Mouse (Mus musculus): ENCODE measurements at regions not wholly inside any gene's neighbourhood (a gene's known extent, or its start where the extent isn't known, plus 50 kb on each side); places are given as distances from the start of the nearest gene placed in this dataset.

- no peak for ATAC-seq (replicated peaks in 1 of 2; ENCODE audit: insufficient read depth in 1 of 2, low FRiP score in 2 of 2, low TSS enrichment in 1 of 2, low read depth in 1 of 2, poor library complexity in 2 of 2, severe bottlenecking in 2 of 2)
Measured at GRCm38 (mm10) chr4:8381408-8382124, 142.7 kb upstream of the Car8 start.

DNA sequence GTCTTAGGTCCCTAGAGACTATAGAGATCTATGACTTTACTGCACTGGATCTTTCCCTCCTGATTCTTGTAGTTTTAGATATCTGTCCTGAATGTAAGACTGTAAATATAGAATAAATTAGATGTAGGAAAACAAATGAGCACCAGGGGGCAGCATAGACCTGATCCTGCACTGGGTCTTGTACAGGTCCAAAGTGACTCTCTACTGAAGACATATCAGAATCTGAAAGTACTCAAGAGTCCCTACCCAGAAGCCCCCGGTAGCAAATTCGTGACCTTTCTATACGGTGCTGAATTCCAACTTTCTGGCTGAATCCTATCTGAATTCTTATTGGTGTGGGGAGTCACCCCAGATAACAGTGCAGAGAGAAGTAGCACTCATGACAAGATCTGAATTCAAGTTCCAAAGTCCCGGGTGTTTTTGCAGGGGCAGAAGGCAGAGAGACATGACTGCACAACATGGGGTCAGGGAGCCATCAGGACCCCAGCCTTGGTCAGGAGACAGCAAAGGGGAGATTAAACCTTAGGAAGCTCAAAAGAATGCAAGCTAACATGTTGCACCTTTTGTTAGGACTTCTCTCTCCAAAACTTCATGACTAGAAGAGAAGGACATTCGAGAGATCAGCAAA is 142.0 kb upstream of the Car8 start:
- ATAC-seq (replicated peaks in 1 of 2; ENCODE audit: insufficient read depth in 1 of 2, low FRiP score in 2 of 2, low TSS enrichment in 1 of 2, low read depth in 1 of 2, poor library complexity in 2 of 2, severe bottlenecking in 2 of 2): peak; percentile 46 to 62; a peak in 2 of 4 replicates

GRCm38 (mm10) chr4:8374737-8375489 is 136.1 kb upstream of the Car8 start:
- no peak for ATAC-seq (replicated peaks in 1 of 2; ENCODE audit: insufficient read depth in 1 of 2, low FRiP score in 2 of 2, low TSS enrichment in 1 of 2, low read depth in 1 of 2, poor library complexity in 2 of 2, severe bottlenecking in 2 of 2)

- no peak for ATAC-seq (replicated peaks in 1 of 2; ENCODE audit: insufficient read depth in 1 of 2, low FRiP score in 2 of 2, low TSS enrichment in 1 of 2, low read depth in 1 of 2, poor library complexity in 2 of 2, severe bottlenecking in 2 of 2)
Measured at GRCm38 (mm10) chr4:8374061-8374460, 135.2 kb upstream of the Car8 start.

GRCm38 (mm10) chr4:8372069-8372468 is 133.2 kb upstream of the Car8 start:
- no peak for ATAC-seq (replicated peaks in 1 of 2; ENCODE audit: insufficient read depth in 1 of 2, low FRiP score in 2 of 2, low TSS enrichment in 1 of 2, low read depth in 1 of 2, poor library complexity in 2 of 2, severe bottlenecking in 2 of 2)

DNA sequence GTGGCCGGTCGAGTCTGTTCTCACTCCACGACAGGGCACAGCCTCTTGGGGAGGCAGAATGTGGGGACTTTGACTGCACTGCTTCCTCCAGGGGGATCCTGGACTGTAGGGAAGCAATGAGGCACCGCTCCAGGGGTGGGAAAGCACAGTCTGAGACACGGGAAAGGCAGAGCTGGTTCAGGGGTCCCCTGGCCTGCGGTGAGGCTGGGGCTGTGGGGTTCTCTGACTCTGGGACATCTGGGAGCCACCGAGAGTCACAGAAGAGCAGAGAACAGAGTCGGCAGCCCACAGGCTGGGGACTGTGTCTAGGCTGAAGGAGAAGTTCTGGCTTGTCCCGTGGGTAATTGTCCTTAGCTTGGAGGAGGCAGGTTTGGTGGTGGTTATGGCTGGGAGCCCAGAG is 131.9 kb upstream of the Car8 start:
- ATAC-seq (replicated peaks in 1 of 2; ENCODE audit: insufficient read depth in 1 of 2, low FRiP score in 2 of 2, low TSS enrichment in 1 of 2, low read depth in 1 of 2, poor library complexity in 2 of 2, severe bottlenecking in 2 of 2): no peak

GRCm38 (mm10) chr4:8367487-8368276 is 128.8 kb upstream of the Car8 start:
- peak; percentile 42 to 58; a peak in 3 of 4 replicates for ATAC-seq (replicated peaks in 1 of 2; ENCODE audit: insufficient read depth in 1 of 2, low FRiP score in 2 of 2, low TSS enrichment in 1 of 2, low read depth in 1 of 2, poor library complexity in 2 of 2, severe bottlenecking in 2 of 2)

DNA sequence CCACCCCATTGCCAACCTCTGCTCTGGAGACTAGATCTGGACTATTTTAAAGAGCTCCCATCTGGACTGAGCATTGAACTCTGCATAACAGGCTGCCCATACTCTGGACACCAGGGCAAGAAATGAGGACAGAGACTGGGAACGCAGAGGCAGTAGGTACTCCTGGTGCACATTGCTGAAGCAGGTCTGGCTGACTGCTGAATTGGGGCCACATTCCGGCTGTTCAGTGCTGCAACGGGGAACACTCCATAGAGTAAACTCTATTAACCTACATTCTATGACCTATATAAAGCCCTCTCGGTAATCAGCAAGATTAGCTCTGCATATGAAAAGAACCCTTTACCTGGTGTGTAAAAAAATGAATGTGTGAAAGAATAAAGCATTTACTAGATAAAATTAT is 128.1 kb upstream of the Car8 start:
- ATAC-seq (replicated peaks in 1 of 2; ENCODE audit: insufficient read depth in 1 of 2, low FRiP score in 2 of 2, low TSS enrichment in 1 of 2, low read depth in 1 of 2, poor library complexity in 2 of 2, severe bottlenecking in 2 of 2): no peak

- no peak for ATAC-seq (replicated peaks in 1 of 2; ENCODE audit: insufficient read depth in 1 of 2, low FRiP score in 2 of 2, low TSS enrichment in 1 of 2, low read depth in 1 of 2, poor library complexity in 2 of 2, severe bottlenecking in 2 of 2)
Measured at GRCm38 (mm10) chr4:8362409-8362808, 123.6 kb upstream of the Car8 start.

GRCm38 (mm10) chr4:8361931-8362330 is 123.1 kb upstream of the Car8 start:
- ATAC-seq (replicated peaks in 1 of 2; ENCODE audit: insufficient read depth in 1 of 2, low FRiP score in 2 of 2, low TSS enrichment in 1 of 2, low read depth in 1 of 2, poor library complexity in 2 of 2, severe bottlenecking in 2 of 2): no peak

- no peak for ATAC-seq (replicated peaks in 1 of 2; ENCODE audit: insufficient read depth in 1 of 2, low FRiP score in 2 of 2, low TSS enrichment in 1 of 2, low read depth in 1 of 2, poor library complexity in 2 of 2, severe bottlenecking in 2 of 2)
Measured at GRCm38 (mm10) chr4:8361305-8361704, 122.5 kb upstream of the Car8 start.

DNA sequence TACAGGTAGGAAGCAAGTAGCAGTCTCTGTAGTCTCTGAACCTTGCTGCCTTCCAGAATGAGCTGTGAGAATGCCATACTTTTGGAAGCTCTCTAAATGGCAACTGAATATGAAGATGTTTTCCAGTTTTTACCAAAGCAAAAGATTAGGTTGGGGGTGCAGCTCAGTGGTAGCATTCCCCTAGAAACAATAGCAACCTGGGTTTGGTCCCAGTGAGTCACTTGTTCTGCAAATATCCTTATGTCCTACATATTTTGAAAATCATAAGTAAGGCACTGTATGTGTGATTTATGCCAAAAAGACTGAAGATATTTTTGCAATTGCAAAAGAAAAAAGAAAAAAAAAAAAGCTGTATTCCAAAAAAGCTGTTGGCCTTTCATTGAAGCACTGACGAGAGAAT is 118.6 kb upstream of the Car8 start:
- no peak for ATAC-seq (replicated peaks in 1 of 2; ENCODE audit: insufficient read depth in 1 of 2, low FRiP score in 2 of 2, low TSS enrichment in 1 of 2, low read depth in 1 of 2, poor library complexity in 2 of 2, severe bottlenecking in 2 of 2)

GRCm38 (mm10) chr4:8341928-8342327 is 103.1 kb upstream of the Car8 start:
- no peak for ATAC-seq (replicated peaks in 1 of 2; ENCODE audit: insufficient read depth in 1 of 2, low FRiP score in 2 of 2, low TSS enrichment in 1 of 2, low read depth in 1 of 2, poor library complexity in 2 of 2, severe bottlenecking in 2 of 2)

DNA sequence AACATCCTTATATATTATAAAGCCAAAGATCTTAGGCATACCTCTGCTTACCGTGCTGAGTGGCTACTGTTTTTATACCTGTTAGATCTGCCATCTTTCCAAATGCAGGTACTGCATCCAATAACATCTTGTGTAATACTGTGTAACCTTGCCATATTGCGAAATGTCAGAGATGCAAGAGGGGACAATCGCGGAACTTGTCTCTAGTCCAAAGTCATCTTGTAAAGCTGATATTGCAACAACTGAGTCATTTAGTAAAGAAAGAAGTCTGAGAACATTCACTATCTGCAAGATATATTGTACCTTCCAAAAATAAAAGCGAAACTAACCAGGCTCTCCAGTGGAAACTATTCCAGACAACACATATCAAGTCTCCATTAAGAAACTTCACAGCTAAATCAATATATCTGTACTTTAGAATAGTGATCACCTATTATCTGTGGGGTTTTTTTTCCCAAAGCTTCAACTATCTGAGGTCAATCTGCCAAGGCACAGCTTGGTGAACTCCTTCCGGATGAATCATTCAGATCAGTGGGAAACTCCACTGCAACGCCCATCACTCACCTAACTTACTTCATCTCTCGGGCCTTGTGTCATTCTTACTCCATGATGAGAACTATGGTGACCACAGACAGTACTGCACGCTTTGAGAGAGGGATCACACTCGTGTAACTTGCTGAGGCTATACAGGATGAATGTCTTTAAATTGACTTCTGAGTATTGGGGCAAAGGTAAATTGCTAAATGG is 70.6 kb upstream of the Car8 start:
- no peak for ATAC-seq (replicated peaks in 1 of 2; ENCODE audit: insufficient read depth in 1 of 2, low FRiP score in 2 of 2, low TSS enrichment in 1 of 2, low read depth in 1 of 2, poor library complexity in 2 of 2, severe bottlenecking in 2 of 2)

DNA sequence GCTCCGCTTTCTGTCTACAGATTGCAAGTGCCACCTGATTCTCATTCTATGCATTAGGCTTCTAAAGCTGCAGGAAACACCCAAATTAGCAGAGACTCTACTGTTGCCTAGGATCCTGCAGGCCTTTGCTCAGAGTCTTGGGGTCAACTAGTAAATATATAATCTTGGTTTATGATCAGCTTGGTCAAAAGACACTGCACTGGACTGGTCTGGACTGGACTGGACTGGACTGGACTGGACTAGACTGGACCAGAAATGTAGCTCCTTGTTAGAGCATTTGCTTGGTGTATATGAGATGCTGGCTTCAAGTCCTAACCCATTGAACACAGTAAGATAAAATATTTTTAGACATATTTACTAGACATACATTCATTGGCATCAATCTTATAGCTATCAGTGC is 53.7 kb upstream of the Car8 start:
- no peak for ATAC-seq (replicated peaks in 1 of 2; ENCODE audit: insufficient read depth in 1 of 2, low FRiP score in 2 of 2, low TSS enrichment in 1 of 2, low read depth in 1 of 2, poor library complexity in 2 of 2, severe bottlenecking in 2 of 2)

DNA sequence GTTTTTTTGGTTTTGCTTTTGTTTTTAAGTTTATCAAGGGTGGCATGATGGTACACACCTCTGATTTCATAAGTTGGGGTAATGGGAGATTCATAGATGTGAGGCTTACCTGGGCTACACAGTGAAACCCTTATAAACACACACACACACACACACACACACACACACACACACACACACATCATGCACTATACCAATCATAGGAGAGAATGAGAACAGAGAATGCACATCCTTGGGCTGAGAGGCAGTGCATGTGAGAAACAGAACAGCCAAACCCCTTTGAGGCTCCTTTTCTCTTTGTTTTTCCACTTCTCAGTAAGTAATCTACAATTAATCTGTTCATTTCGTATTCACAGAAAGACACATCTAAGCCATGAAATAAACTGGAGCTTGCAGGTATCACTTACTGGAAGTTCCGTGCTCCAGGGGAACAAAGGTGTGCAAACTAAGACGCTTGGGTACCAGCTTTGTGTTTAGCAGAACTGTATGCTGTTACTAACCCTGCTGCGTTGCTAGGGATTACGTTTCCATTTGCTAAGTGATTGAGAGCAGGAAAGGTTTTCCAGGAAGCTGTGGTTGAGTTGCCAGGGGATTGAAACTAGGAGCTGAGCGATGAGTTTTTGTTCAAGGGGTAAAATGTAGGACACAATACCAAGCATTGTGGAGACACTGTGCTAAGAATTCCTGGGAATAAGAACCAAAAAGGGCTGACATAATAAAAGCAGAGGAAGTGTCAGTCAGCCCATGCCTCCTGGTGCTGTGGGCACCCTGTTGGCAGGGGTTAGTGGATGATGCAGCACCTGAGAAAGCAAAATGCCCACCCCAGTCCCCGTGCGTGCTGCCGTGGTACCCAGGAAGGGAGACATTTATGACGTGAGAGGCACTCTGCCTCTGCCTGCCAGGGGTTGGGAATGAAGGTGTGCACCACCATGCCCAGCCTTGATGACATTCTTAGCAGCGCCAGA is 53.0 kb upstream of the Car8 start:
- no peak for ATAC-seq (replicated peaks in 1 of 2; ENCODE audit: insufficient read depth in 1 of 2, low FRiP score in 2 of 2, low TSS enrichment in 1 of 2, low read depth in 1 of 2, poor library complexity in 2 of 2, severe bottlenecking in 2 of 2)

All from hematopoietic stem cell, adult 5-6 weeks (primary cell).